Mouse (Mus musculus) kidney, adult 11 months (tissue): ENCODE results near the gene Snrpg.
"Not testable (repeated sequence)": the region's sequence is repeated elsewhere in the genome, so short reads cannot be mapped to it uniquely, and the experiment has no call there.

Experiments
- DNase-seq: peaks from one replicate; pipeline ENCODE4 v3.0.0; 2022

Gene Snrpg

DNA sequence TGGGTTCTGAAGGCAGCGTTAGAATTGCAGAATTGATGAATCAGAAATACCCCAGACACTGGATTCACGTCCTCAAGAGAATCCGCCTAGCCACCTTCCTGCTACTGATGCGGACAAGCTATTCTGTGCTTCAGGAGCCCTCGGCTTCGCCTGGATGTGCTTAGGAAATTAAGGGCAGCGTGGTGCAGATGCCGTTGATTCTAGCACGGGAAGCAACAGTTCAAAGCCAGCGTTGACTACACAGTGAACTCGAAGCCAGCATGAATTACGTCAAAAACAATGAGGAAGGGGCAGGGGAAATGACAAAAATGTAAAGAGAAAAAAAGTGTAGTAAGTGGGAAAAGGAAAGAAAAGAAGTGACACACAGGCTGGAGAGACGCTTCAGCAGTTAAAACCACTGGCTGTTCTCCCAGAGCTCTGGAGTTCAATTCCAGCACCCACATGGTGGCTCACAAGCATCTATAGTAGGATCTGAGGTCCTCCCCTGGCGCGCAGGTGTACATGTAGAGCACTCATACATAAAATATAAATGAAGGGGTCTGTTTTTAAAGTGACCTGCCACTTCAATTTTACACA lies at the start of gene Snrpg:
Snrpg (plus strand) TSS at position 541 of the 576 bp plus-strand sequence.
- DNase-seq: no peak

DNA sequence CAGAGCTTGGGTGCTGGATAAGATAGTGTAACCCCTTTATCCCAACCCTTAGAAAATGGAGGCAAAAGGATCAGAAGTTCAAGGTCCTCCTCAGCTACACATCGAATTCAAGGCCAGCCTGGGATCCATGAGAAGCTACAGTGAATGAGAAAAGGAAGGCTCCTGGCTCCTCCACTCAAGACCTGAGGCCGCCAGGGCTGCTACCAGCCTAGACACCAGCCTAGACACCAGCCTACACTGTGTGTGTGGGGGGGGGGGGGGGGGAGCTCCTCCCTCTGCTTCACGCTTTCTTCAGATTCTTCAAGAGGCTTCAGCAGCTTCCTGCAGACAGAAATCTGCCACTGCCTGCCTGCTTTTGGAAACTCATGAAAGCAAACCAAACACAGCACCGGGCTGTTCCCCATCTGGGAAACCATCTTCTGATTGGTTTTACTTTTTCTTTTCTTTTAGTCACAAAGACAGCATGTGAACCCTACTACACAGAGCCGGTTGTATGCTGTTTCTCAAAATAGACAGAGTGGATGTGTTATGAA lies 49.0 kb upstream of the Snrpg start:
- DNase-seq: no peak

DNA sequence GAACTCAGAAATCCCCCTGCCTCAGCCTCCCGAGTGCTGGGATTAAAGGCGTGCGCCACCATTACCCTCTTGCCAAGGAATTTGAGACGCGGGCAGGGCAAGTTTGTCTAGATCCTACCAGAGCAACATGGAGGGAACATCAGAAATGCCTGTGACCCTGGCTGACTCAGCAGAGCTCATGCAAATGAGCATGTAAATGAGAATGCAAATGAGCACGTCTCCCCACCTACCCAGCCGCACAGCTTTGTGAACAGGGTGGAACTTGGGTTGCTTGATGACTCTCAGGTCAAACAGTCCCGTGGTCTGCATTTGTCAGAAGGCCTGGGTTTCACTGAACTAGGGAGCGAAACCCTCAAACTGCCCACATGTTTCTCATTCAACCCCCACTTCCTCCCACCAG lies 48.1 kb upstream of the Snrpg start:
- no peak for DNase-seq

DNA sequence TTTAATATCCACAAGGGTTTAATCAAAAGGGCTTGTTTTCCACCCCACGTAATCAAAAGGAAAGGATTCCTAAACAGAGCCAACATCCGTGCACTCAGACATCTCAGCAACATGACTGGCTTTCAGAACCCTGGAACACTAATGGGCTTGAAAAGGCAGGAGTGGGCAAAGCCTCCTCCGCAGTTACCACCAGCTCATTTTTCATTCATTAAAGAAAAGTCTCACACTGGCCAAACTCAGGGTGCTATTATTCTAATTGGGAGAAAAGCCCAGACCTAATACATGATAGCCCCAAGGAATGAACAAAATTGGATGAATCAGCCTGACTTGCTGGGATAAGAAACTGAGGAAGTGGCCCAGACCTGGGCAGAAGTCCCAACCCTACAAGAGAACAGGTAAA lies 46.7 kb upstream of the Snrpg start:
- no peak for DNase-seq

DNA sequence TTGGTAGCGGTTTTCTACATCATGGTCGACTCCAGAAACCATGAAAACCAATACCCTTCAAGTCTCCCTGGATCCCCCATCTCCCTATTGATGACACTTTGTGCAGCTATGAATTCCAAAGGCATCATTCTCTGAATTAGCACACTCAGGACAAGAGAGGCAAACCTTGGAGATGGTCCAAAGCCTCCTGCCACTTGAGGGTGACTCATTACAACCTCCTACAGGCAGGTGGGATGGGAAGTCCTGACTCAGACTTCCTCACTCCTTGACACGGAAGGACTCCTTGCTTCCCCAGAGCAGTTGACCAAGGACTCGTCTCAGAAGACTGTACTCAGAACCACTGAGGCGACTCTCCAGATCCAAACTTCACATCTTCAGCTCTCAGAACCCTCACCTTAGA lies 45.5 kb upstream of the Snrpg start:
- DNase-seq: no peak

DNA sequence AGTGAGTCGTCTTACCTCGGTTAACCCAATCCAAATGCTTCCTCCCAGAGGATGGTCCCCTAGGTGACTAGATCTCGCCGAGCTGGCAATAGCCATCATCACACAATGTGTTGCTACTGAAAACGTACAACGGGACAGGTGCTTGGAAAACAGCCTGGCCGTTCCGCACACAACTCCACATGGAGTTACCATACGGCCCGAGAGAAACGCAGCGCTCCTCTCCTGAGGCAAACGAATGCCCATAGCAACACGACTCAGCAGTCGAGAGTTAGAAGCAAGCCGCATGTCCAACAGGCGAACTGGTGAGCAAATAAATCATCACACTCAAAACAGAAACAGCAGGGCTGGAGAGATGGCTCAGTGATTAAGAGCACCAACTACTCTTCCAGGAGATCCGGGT lies 44.2 kb upstream of the Snrpg start:
- DNase-seq: no peak

DNA sequence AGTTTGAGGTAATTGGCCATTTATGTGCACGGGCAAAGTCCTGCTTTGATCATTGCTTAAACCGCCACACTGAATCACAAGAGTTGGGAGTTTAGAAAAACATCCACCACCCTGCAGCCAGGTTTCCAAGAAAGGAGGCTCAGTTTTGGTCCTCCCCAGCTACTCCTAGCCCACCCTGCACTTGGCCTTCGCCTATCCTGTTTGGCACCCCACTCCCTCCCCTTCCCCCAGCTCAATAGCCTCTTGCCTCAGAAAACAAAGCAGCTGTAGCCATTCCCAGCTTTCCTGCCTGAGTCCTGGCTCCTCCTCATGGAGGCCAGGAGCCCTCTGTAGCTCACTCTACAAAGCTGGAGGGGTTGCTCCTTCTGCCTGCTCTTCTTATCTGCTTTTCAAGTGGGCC lies 42.7 kb upstream of the Snrpg start:
- DNase-seq: no peak

DNA sequence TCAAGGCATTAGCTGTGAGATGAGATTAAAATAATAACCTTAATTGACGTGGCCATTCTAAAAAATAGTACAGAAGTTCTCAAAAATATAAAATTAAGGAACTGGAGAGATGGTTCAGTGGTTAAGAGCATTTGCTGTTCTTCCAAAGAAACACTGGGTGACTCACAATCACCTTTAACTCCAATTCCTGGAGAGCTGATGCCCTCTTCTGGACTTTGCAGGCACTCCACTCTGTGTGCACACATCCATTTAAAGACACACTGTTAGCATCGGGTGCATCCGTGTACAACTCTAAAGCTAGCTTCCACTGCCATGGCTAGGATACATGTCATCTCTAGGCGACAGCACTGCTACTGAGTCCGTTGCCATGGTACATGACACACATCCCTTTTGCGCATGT lies 41.2 kb upstream of the Snrpg start:
- no peak for DNase-seq

DNA sequence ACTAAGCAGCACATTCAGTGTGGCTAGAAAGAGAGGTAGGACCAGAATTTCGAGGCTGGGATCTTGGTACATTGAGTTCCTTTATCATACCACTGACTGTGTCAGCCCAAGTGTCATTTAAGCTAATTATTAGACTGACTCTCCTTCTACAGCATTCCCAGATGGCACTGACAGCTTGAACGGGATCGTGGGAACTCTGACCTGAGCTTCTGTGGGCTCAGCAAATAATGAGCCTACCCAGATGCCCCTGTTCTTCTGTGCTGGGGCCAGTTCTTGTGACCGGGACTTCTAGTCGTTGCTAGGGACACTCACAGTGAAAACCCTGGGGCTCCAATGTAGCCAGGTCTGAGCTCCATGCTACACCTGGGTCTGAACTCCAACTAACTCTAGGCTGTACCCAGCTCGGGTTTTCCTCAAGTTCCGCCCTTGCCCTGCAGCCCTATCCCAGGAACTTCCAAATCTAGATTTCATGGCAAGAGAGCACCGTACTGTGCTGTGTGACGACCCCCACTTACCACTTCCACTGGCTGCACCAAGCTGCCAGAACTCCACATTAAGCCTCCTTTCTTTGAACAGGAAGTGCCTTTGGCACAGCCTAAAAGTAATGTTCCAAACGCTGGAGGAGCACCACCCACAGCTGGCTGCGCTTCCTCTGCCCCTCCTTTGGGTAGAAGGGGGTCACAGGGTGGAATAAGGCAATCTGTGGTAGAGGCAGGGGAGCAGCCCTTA lies 35.8 kb upstream of the Snrpg start:
- peak; percentile 4 for DNase-seq

DNA sequence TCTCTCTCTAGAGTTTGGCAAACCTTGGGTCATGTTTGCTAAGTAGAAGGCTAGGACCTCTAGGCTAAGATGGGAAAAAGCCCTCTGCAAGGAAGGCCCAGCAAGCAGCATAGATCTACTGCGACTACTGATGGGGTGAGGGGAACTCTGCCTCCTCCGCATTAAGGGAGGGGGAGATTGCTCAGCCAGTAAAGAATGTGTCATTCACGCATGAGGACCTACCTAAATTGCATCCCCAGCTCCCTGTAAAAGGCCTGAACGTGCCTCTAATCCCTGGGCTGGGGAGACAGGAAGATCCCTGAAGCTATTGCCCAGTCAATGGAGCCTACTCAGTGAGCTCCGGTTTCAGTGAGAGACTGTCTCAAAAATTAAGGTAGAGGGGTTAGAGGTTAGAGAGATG lies 35.2 kb upstream of the Snrpg start:
- DNase-seq: no peak

DNA sequence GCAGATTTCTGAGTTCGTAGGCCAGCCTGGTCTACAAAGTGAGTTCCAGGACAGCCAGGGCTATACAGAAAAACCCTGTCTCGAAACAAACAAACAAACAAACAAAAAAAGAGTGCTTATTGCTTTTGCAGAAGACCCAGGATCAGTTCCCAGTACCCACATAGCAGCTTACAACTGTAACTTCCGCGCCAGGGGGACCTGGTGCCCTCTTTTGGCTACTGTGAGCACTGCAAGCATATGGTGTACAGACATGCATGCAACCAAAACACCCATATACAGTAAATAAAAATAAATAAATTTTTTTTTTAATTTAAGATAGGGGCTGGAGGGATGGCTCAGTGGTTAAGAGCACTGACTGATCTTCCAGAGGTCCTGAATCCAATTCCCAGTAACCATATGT lies 34.8 kb upstream of the Snrpg start:
- DNase-seq: not testable (repeated sequence)

DNA sequence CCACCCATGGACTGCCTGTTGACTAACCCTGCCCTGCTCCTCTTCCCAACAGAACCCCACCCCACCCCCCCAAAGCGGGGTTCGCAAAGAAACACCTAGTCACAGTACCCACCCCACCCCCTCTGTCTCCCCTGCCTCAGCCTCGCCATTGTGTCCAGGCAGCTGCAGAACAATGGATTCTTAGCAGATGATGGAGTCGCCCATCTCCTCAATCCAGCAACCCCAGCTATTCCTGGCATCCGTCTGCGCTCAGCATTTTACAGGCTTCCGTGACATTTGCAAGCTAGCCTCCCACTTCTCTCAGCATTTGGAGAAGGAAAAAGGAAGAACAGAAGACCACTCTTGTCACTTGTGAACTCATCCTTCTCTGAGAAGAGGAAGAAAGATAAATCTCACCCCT lies 27.4 kb upstream of the Snrpg start:
- DNase-seq: no peak

DNA sequence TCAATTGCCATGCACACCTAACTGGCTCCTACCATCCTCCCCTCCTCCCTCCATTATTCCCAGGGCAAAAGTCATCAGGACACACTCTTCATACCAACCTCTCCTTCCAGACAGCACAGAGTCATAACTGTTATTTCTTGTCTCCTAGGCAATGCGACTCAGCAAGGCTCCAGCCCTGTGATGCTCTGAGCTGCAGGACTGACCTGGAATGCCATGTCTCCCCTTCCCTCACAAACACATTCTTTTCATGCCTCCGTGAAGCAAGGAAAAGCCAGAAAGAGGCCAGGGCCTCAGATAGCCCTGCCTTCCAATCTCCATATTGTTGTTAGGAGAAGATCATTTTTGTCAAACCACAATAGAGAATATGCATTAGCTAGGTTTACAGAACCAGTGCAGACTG lies 25.0 kb upstream of the Snrpg start:
- no peak for DNase-seq

DNA sequence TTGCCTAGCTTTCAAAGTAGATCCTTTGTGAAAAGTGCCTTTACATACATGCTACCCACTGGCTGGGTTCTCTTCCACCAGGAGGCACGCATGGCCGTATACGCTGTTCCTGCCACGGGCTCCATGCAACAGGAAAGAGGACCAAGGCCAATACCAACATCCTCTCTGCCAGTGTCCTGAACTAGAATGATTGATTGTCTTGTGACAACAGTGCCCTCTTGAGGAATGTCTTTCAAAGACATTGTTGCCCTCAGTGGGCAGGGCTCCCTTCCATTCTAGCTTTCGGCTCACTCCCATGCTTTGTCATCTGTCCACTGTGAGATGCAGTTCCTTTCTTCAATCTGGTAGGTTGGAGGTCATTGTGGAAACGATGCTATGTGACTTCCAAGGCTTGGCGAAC lies 21.8 kb upstream of the Snrpg start:
- DNase-seq: no peak

DNA sequence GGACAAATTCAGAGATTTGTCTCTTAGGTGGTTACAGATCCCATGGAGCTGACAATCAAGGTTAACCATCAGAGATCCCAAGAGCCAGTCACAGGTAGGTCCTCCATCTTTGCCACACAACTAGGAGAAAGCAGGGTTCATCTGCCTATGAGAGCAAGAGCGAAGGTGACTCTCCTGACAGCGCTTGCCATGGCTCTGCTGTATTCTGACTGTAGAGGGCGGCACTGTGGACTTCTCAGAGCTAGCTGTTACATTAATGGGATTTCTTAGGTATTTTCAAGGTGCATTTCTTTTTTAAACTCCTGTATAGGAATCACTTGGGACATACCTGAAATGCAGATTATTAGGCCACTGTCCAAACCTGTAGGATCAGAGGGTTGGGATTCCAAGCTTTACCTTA lies 16.2 kb upstream of the Snrpg start:
- no peak for DNase-seq

DNA sequence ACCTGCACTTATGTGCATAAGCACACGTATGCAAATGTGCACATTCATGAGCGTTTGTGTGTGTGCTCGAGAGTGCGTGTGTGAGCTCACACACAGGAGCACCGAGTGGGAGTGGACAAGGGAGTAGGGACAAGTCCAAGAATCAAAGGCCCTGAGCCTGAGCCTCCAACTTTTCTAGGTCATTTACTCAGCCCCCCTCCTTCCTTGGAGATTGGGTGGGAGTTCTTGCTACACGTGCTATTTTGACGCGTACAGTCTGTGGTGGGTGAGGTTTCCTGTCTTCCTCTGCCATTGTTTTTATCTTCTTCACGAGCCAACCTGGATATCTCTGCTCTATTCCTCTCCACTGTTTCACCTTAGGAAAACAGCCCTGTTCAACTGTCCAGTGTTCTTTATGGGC lies 14.1 kb upstream of the Snrpg start:
- no peak for DNase-seq

DNA sequence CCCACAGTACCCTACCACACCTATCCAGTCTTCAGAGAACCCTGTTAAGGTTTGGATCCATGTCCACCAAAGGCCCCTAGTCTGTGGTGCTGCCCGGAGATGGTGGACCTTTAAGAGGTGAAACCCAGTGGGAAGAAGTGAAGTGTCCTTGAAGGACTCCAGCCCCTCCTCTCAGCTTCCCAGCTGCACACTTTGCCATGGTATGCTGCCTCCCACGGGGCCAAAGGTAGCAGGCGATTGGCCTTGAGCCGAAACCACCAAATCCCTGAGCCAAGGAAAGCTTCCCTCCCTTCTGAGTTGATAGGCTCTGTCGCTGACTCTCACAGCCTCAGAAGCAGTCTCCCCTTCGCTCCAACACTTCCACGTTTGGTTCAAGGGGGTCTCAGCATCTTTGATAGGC lies 10.4 kb upstream of the Snrpg start:
- DNase-seq: peak; percentile 72

DNA sequence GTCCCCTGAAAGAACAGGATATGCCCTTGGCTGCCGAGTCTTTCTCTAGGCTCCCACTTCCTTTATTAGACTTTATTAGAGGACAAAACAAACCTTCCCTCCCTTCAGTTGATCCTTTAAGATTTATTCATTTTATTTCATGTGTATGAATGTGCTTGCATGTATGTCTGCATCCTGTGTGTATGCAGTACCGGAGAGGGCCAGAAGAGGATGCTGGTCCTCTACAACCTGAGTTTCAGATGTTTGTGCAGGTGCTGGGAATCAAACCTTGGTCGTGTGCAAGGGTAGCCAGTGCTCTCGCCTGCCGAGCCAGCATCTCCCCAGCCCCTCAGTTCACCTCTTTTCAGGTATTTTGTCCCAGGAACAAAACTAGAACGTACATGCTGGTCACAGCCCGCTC lies 9.7 kb upstream of the Snrpg start:
- DNase-seq: no peak

DNA sequence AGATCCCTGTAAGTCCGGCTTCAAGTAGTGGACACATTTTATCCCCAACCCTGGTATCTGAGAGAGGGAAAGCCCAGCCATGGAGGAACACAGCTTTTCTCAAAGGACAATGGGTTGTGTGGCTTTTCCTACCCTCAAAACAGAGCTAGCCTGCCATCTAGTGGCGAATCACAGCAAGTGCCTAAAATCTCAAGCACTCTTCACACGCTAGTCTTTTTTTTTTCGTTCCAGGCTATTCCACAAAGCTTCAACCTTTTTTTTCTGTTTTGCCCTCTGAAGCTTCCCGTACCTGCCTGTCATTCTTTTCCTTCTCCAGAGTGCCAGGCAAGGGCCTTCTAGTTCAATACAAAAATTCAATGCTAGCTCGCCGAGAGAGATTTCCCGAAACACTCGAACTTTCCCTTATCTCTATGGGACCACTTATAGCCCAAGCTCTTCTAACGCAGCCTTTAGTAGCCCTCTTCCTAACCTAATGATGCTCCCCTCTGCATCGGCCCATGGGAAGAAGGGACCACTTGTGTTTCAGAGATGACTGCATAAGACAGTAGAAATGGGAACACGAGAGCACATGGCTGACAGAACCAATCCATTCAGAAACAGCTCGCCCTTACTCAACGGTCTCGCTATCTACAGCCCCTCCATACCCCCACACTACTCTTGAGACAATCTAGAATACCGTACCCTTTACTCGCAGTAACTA lies 6.5 kb upstream of the Snrpg start:
- DNase-seq: peak; percentile 66

DNA sequence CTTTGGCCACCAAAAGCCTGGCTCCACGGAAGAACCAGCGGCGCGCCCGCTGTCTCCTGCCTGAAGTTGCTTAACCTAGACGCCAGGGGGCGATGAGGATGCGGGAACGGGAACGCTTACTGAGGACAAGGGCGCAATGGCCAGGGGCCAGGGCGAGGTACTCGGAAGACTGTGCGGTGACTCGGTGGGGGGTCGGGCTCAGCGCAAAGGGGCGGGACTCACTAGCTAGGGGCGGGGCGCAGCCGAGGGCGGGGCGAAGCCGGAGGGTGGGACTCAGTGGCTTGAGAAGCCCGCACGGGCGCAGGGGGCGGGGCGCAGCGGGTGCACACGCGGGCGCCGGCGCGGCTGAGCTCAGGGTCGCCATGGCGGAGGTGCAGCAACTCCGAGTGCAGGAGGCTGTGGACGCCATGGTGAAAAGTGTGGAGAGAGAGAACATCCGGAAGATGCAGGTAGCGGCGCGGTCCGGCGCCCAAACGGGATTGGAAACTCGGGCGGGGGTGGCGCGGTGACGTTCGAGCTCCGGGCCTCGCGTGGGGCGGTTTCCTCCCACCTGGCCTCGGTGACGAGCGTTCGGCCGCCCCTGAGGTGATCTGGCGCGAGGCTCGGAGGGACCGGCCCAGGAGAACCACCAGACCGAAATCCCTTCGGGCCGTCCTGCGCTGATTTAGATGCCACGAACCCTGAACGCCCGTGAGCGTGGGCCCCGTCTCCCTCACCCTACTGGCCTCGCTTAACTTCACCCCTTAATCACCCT lies 5.6 kb upstream of the Snrpg start, which contains the start of gene Fam136a:
Fam136a (plus strand) TSS at position 276 of the 754 bp plus-strand sequence.
- DNase-seq: peak; percentile 94

DNA sequence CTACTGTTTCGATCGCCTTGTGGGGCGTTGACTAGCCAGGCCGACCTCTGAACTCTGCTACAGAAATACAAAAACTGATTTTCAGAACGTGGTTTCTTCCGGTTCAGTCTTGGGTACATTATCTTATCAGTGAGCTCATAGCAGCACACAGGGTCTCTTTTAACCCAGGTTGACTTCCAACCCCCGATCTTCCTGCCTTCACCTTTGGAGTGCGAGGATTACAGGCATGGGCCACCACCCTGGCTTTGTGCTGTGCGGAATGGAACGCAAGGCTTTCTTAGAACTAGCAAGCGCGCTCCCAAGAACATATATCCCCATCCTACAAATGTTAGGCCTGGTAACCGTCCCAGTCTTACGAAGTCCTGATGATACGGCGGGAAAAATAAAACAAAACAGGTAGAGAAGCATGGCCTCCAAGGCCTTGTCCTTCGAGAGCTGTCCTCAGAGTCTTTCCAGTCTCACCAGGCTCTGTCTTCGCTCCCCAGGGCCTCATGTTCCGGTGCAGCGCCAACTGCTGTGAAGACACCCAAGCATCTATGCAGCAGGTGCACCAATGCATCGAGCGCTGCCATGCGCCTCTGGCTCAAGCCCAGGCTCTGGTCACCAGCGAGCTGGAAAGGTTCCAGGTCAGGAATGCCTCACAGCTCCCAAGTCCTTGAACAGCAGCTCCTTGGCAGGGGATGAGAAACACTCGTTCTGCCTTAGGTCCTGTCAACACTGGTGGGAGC lies 4.8 kb upstream of the Snrpg start:
- peak; percentile 64 for DNase-seq

DNA sequence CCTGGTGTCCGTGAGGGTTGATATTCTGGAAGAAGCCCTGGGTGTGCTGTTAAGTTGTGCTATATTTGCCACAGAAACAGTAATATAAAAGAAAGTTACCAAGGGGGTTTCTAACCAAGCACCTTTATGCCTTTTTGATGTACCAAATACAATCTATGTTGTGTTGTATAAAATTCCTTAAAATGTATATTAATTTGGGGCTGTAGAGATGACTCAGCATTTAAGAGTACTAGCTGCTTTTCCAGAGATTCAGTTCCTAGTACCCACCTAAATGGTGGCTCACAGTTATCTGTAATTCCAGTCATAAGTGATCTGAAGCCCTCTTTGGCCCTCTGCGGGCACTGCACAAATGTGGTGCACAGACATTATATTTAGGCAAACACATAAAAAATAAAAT lies 4.3 kb upstream of the Snrpg start:
- no peak for DNase-seq

DNA sequence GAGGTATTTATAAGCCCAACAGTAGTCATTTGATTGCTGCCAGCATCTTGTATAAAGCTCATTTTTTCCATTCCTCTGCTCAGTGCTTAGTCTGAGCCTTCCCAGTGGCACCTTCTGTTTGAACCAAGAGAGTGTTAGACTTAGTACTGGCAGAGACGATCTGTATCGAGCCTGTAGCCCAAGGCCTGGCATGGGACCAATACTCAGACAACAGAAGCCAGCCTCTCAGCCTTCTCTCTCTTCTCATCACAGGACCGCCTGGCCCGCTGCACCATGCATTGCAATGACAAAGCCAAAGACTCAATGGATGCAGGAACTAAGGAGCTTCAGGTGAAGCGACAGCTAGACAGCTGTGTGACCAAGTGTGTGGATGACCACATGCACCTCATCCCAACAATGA lies 2.6 kb upstream of the Snrpg start:
- no peak for DNase-seq
